Mouse (Mus musculus) embryo, embryonic 11 days (tissue): ENCODE results near the gene 4931409K22Rik.
"Not testable (repeated sequence)": the region's sequence is repeated elsewhere in the genome, so short reads cannot be mapped to it uniquely, and the experiment has no call there.

ENCODE experiments used
- DNase-seq: peaks from one replicate; pipeline ENCODE4 v3.0.0-alpha.2; 2015

The 4931409K22Rik gene

GRCm38 (mm10) chr5:24593230-24593629 lies 36.6 kb upstream of the 4931409K22Rik start:
- no peak for DNase-seq

GRCm38 (mm10) chr5:24592471-24593160 lies 36.0 kb upstream of the 4931409K22Rik start:
- DNase-seq: no peak

GRCm38 (mm10) chr5:24591796-24592470 lies 35.3 kb upstream of the 4931409K22Rik start:
- no peak for DNase-seq

- DNase-seq: no peak
Observed at GRCm38 (mm10) chr5:24591268-24591721, 34.7 kb upstream of the 4931409K22Rik start.

- DNase-seq: no peak
Observed at GRCm38 (mm10) chr5:24589511-24590500, 33.2 kb upstream of the 4931409K22Rik start.

- no peak for DNase-seq
Observed at GRCm38 (mm10) chr5:24587200-24587577, 30.6 kb upstream of the 4931409K22Rik start.

- peak; percentile 92 for DNase-seq
Observed at GRCm38 (mm10) chr5:24586547-24587199, 30.1 kb upstream of the 4931409K22Rik start, which contains the start of gene Chpf2. Chpf2 (plus strand) TSS chr5:24586741.

- no peak for DNase-seq
Observed at GRCm38 (mm10) chr5:24586106-24586505, 29.5 kb upstream of the 4931409K22Rik start.

- DNase-seq: no peak
Observed at GRCm38 (mm10) chr5:24578109-24578963, 21.7 kb upstream of the 4931409K22Rik start.

- DNase-seq: peak; percentile 100
Observed at GRCm38 (mm10) chr5:24577183-24577929, 20.7 kb upstream of the 4931409K22Rik start, which contains the start of gene Abcf2. Abcf2 (minus strand) TSS chr5:24577467.

- DNase-seq: peak; percentile 60
Observed at GRCm38 (mm10) chr5:24576801-24577182, 20.2 kb upstream of the 4931409K22Rik start.

GRCm38 (mm10) chr5:24575948-24576347 lies 19.3 kb upstream of the 4931409K22Rik start:
- DNase-seq: no peak

GRCm38 (mm10) chr5:24555335-24555734 lies 1.3 kb downstream of the 4931409K22Rik start:
- not testable (repeated sequence) for DNase-seq

- peak; percentile 62 for DNase-seq
Observed at GRCm38 (mm10) chr5:24553621-24554244, 2.9 kb downstream of the 4931409K22Rik start.

GRCm38 (mm10) chr5:24551317-24551688 lies 5.3 kb downstream of the 4931409K22Rik start:
- no peak for DNase-seq

GRCm38 (mm10) chr5:24550598-24551316 lies 5.9 kb downstream of the 4931409K22Rik start:
- DNase-seq: peak; percentile 58

GRCm38 (mm10) chr5:24542643-24543042 lies 14.0 kb downstream of the 4931409K22Rik start:
- DNase-seq: no peak

- DNase-seq: no peak
Observed at GRCm38 (mm10) chr5:24541144-24541569, 15.5 kb downstream of the 4931409K22Rik start.

GRCm38 (mm10) chr5:24540387-24541143 lies 16.0 kb downstream of the 4931409K22Rik start, which contains the start of gene Asb10:
Asb10 (minus strand) TSS chr5:24540978.
- DNase-seq: peak; percentile 17
